Mouse (Mus musculus) limb, embryonic 14.5 days (tissue): Measurements from ENCODE around the gene Scin. TPM values are rescaled to one million over a fixed set of nuclear protein-coding genes. Genes with fewer than 3 reads are reported as not detected.
A peak's percentile ranks its signal among the peaks of the same experiment; 100 is the strongest.

Source experiments
- ATAC-seq: fragments of 200-750 bp; cut with Nextera tagmentation; 2 replicates; pipeline ENCODE4 v1.8.0; 2017; ENCODE audit warnings: low read depth, moderate number of reproducible peaks, moderate TSS enrichment; ENCODE audit not compliant: low FRiP score
- DNase-seq: peaks from one replicate; pipeline ENCODE4 v3.0.0-alpha.2; 2015; ENCODE audit warnings: low spot score
- H3K27ac ChIP-seq: fragments of 300-500 bp; sonication (generic); replicated peaks from 2 replicates; pipeline ENCODE4 v1.5.1; 2014; ENCODE audit warnings: low read depth, mild to moderate bottlenecking, low read length, moderate library complexity, mixed read lengths
- H3K27me3 ChIP-seq: fragments of 300-500 bp; sonication (generic); 2 replicates; pipeline ENCODE4 v1.6.1; 2014; ENCODE audit warnings: low read length, mixed read lengths; ENCODE audit not compliant: control insufficient read depth, insufficient read depth
- H3K36me3 ChIP-seq: fragments of 300-500 bp; sonication (generic); 2 replicates; pipeline ENCODE4 v1.6.1; 2014; ENCODE audit warnings: mild to moderate bottlenecking, low read length, moderate library complexity, mixed read lengths; ENCODE audit not compliant: control insufficient read depth, insufficient read depth
- H3K4me1 ChIP-seq: fragments of 300-500 bp; sonication (generic); 2 replicates; pipeline ENCODE4 v1.6.1; 2014; ENCODE audit warnings: antibody characterized with exemption, low read length, mixed read lengths; ENCODE audit not compliant: control insufficient read depth, insufficient read depth
- H3K4me2 ChIP-seq: fragments of 300-500 bp; sonication (generic); replicated peaks from 2 replicates; pipeline ENCODE4 v1.6.1; 2014; ENCODE audit warnings: low read depth, mild to moderate bottlenecking, low read length, moderate library complexity; ENCODE audit not compliant: severe bottlenecking
- H3K4me3 ChIP-seq: fragments of 300-500 bp; sonication (generic); replicated peaks from 2 replicates; pipeline ENCODE4 v1.5.1; 2014; ENCODE audit warnings: low read length
- H3K9ac ChIP-seq: fragments of 300-500 bp; sonication (generic); 2 replicates; pipeline ENCODE4 v1.6.1; 2014; ENCODE audit warnings: mild to moderate bottlenecking, low read depth, low read length, moderate library complexity; ENCODE audit not compliant: severe bottlenecking
- H3K9me3 ChIP-seq: fragments of 300-500 bp; sonication (generic); 2 replicates; pipeline ENCODE4 v1.6.1; 2016; ENCODE audit warnings: low read length; ENCODE audit not compliant: control insufficient read depth
- POLR2A ChIP-seq: fragments of 200-500 bp; IDR thresholded peaks from 2 replicates; pipeline ENCODE4 v1.8.0; 2012; ENCODE audit warnings: inconsistent platforms, mild to moderate bottlenecking, moderate library complexity, borderline replicate concordance; ENCODE audit not compliant: insufficient read depth, insufficient read length; ENCODE audit errors: extremely low read depth
- WGBS: fragments of 180-500 bp; shearing (Covaris S2); extraction: QIAGEN DNeasy Blood & Tissue Kit; methylation state at CpG from one replicate; pipeline ENCODE4 v1.1.7; 2014; 5-methylcytosine and 5-hydroxymethylcytosine counted together
- polyA plus RNA-seq, 2 experiments: library from polyadenylated mRNA; depleted of rRNA in 1 of 2; stranded (reverse) in 1 of 2; unstranded in 1 of 2; fragments of >200 nt; fragmentation: Nextera tagmentation in 1 of 2; extraction: Ambion mirVana in 1 of 2; gene quantifications; 2 replicates each; pipeline versions ENCODE4 v1.2.1 to v1.2.3; 2012 to 2014

The Scin gene
- polyA plus RNA-seq, 2 experiments = 6.2 to 11.5 TPM

DNA sequence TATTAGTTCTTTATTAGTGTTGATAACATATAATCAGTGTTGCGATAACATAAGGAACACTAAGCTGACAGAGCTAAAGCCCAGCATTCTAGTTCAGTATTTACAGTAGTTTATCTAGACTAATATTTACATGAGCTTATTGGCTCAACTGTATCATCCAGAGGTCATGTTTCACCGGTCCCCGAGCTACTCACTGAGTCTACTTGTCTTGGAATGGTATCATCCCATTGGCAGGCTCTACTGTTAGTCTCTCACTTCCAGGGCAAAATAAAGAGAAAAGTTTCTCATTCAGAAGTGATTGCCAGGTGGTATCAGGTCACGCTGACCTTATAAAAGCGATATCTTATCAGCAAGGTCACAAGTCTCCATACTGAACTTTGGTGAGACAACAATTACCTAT is 37.0 kb downstream of the Scin start:
- H3K27me3 ChIP-seq = no peaks in the 10 kb centered on the region
- no peak overlapping the region for H3K4me3 ChIP-seq
- no peak overlapping the region for H3K27ac ChIP-seq
- no peak for TF ChIP-seq POLR2A
- 92% methylated on average over 5 of the region's 5 CpGs for WGBS
- H3K9ac ChIP-seq = no peak overlapping the region
- no peaks in the 10 kb centered on the region for H3K4me1 ChIP-seq
- ATAC-seq (no peak), DNase-seq (no peak)
- no peaks in the 10 kb centered on the region for H3K9me3 ChIP-seq
- no peak overlapping the region for H3K4me2 ChIP-seq
- no peaks in the 10 kb centered on the region for H3K36me3 ChIP-seq

- H3K9me3 ChIP-seq = no peaks in the 10 kb centered on the region
- H3K4me2 ChIP-seq = no peak overlapping the region
- H3K4me3 ChIP-seq = no peak overlapping the region
- H3K27me3 ChIP-seq = no peaks in the 10 kb centered on the region
- H3K4me1 ChIP-seq = no peaks in the 10 kb centered on the region
- no peak overlapping the region for H3K9ac ChIP-seq
- H3K27ac ChIP-seq = no peak overlapping the region
- no peaks in the 10 kb centered on the region for H3K36me3 ChIP-seq
- ATAC-seq = no peak
- TF ChIP-seq POLR2A = no peak
- 84% methylated on average over 3 of the region's 3 CpGs for WGBS
- DNase-seq = no peak
Observed at GRCm38 (mm10) chr12:40096453-40096852, 37.6 kb downstream of the Scin start.

DNA sequence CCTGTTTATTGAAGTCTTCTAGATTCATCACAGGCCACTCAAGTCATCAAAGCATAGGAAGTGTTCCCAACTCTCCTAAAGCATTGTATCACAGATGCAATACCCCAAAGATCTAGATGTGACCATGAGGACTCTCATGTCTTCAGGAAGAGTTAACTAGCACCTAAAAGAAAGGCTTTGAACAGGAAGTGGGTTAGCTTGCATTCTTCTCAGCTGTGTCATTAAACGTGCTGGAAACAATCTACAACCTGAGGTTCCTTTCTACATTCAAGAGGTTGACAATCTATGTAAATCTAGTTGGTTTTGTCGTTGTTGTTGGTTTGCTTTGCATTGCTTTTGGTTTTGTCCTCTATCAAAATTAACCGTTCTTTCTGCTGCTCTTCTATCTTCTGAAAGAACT is 44.0 kb downstream of the Scin start:
- WGBS = 72% methylated on average over 3 of the region's 3 CpGs
- H3K27me3 ChIP-seq = no peaks in the 10 kb centered on the region
- no peak overlapping the region for H3K9ac ChIP-seq
- no peaks in the 10 kb centered on the region for H3K9me3 ChIP-seq
- no peak overlapping the region for H3K4me2 ChIP-seq
- DNase-seq (no peak), ATAC-seq (no peak)
- H3K4me3 ChIP-seq = no peak overlapping the region
- H3K36me3 ChIP-seq = no peaks in the 10 kb centered on the region
- no peak for TF ChIP-seq POLR2A
- H3K27ac ChIP-seq = no peak overlapping the region
- H3K4me1 ChIP-seq = no peaks in the 10 kb centered on the region

DNA sequence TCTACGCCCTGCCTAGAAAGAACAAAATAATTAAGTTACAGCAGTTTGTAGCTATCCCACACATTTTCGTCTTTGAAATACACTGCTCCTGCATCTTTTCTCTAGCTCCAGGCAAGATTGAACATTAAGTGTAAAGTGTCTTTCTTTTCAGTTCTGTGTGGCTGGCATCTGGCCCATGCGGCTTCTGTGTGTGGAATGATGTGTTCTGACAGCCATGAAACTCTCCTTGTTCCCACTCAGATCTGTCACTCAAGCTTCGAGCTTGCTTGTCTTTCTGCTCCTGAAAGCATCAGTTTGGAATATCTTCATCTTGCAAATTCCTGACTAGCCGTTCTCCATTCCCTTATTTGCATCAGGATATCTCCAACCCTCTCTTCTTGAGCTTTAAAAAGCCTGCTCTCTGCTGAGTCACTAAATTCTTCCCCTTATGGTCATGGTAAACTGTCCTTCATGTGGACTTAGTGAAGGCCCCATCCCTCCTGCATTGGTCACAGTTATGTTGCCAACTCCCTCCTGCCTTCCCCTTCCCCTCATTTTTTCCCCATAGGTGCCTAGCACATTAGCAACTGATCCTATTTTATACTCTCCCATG is 48.2 kb downstream of the Scin start:
- no peak for ATAC-seq
- Histone ChIP-seq H3K4me3 (no peak overlapping the region), H3K27ac (no peak overlapping the region), H3K9me3 (no peaks in the 10 kb centered on the region), H3K36me3 (no peaks in the 10 kb centered on the region), H3K4me2 (no peak overlapping the region), H3K9ac (no peak overlapping the region), H3K4me1 (no peaks in the 10 kb centered on the region), H3K27me3 (no peaks in the 10 kb centered on the region)
- no peak for DNase-seq
- WGBS = 68% methylated on average over 5 of the region's 5 CpGs
- TF ChIP-seq POLR2A = no peak

DNA sequence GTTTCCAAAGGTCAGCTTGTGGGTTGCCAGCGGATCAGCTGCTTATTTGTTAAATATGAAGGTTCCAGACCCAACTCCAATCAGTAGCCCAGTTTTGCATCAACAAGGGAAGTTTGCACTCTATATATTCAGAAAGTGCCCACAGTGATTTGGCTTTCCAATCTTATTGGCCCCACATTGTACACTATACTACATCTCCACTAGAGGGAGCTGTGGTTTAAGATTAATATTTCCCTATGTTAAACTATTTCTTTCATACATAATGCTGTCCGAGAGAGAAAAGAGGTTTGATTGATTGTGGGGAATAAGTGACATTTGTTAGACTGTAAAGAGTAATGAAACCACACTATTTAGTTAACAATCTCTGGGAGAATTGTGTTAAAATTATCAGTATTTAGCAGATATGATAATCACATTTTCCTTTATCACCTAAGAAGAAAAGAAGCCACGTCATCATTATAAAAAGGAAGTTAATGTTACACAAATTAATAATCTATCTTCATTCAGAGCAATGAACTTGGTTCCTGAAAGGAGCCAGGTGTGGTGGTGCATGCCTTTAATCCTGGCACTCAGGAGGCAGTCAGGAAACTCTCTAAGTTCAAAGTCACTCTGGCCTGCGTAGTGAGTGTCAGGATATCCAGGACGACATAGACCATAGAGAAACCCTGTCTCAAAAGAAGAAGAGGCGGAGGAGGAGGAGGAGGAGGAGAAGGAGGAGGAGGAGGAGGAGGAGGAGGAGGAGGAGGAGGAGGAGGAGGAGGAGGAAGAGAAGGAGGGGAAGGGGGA is 51.4 kb downstream of the Scin start:
- Histone ChIP-seq H3K36me3 (no peaks in the 10 kb centered on the region), H3K9me3 (no peaks in the 10 kb centered on the region), H3K27ac (no peak overlapping the region), H3K9ac (no peak overlapping the region), H3K27me3 (no peaks in the 10 kb centered on the region), H3K4me2 (no peak overlapping the region), H3K4me3 (no peak overlapping the region), H3K4me1 (no peaks in the 10 kb centered on the region)
- ATAC-seq (no peak; the same call in 1 of the 2 replicates), DNase-seq (peak; percentile 86)
- 46% methylated on average over 5 of the region's 6 CpGs for WGBS
- no peak for TF ChIP-seq POLR2A
